Comparison of ENCODE assay signal across 24 mouse cellular contexts in the genomic region with DNA sequence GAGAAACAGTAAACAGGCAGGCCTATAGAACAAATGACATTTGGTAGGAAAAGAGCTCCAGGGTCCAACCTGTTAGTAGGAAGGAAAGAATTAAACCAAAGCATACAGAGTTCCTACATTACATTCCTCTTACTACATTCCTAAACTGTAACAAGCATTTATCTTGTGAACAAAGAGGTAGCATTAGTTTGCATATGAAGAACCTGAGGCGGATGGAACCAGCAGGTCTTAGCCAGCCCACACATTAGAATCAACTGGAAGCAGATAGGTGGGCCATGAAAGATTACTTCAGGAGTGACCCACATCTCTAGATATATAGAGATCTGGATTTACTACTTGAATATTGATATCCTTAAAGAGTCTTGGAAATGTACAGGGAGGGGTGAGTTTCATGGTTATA.
DNase-seq lines count a peak whose midpoint lies in the region; ATAC-seq lines count a peak whose summit lies in the region.
"Had no signal": no experiment of that assay in that cellular context is flagged by ENCODE, and none has a peak within 500 bp of the region (broad histone marks: within the 10 kb centered on the region; RNA-seq: fewer than 3 reads in every experiment).

No protein-coding gene starts in this region.

- no peak overlapping the region for H3K4me3 ChIP-seq in liver, embryonic 12.5 days
- H3K4me3 ChIP-seq: embryonic facial prominence, embryonic 13.5 days; embryonic facial prominence, embryonic 15.5 days; erythroblast, embryonic 14.5 days; forebrain, embryonic 10.5 days; forebrain, embryonic 12.5 days had no signal

- H3K27me3 ChIP-seq in liver, embryonic 12.5 days (replicated peaks) = no peaks in the 10 kb centered on the region
- H3K27me3 ChIP-seq: embryonic facial prominence, embryonic 13.5 days; embryonic facial prominence, embryonic 15.5 days; forebrain, embryonic 12.5 days; Patski had no signal

- peak; percentile 70 for DNase-seq in ES-CJ7 (ENCODE audit: low read depth, low spot score)
- DNase-seq in R1 (ENCODE audit: low read depth, low spot score) = peak; percentile 87
- DNase-seq in left cerebral cortex, postnatal 10 days (ENCODE audit: extremely low spot score in 1 of 2, low spot score in 2 of 2) = no peak
- DNase-seq in lung, postnatal 25 days (ENCODE audit: low spot score) = no peak
- DNase-seq: adrenal gland, adult 8-10 months; adrenal gland, postnatal 14 days; adrenal gland, postnatal 36 days; cerebellum, adult 11-12 months; cerebellum, adult 2 months; cerebellum, adult 9-10 months; cerebellum, postnatal 10 days; cerebellum, postnatal 25 days; embryo, embryonic 11 days had no signal

- 61% methylated on average over 1 of the region's 1 CpGs for WGBS in liver, embryonic 12.5 days (ENCODE audit: insufficient replicate concordance)

- no peak overlapping the region for H3K4me2 ChIP-seq in liver, embryonic 12.5 days
- H3K4me2 ChIP-seq: embryonic facial prominence, embryonic 13.5 days; embryonic facial prominence, embryonic 15.5 days; forebrain, embryonic 12.5 days had no signal

- no peaks in the 10 kb centered on the region for H3K9me3 ChIP-seq in liver, embryonic 12.5 days (replicated peaks)
- H3K9me3 ChIP-seq: embryonic facial prominence, embryonic 13.5 days; embryonic facial prominence, embryonic 15.5 days; forebrain, embryonic 10.5 days; forebrain, embryonic 12.5 days had no signal

- H3K4me1 ChIP-seq in liver, embryonic 12.5 days = no peaks in the 10 kb centered on the region
- H3K4me1 ChIP-seq: embryonic facial prominence, embryonic 13.5 days; embryonic facial prominence, embryonic 15.5 days; forebrain, embryonic 10.5 days; forebrain, embryonic 12.5 days had no signal

- intact Hi-C loops in left cerebral cortex, postnatal 10 days (cut with DNase I) = no loop called here

- H3K36me3 ChIP-seq in liver, embryonic 12.5 days = no peaks in the 10 kb centered on the region
- H3K36me3 ChIP-seq: embryonic facial prominence, embryonic 13.5 days; embryonic facial prominence, embryonic 15.5 days; forebrain, embryonic 10.5 days; forebrain, embryonic 12.5 days; G1E had no signal

- no peak overlapping the region for H3K9ac ChIP-seq in liver, embryonic 12.5 days
- H3K9ac ChIP-seq: embryonic facial prominence, embryonic 13.5 days; embryonic facial prominence, embryonic 15.5 days; forebrain, embryonic 12.5 days had no signal

- H3K27ac ChIP-seq in liver, embryonic 12.5 days = no peak overlapping the region
- H3K27ac ChIP-seq: embryonic facial prominence, embryonic 13.5 days; embryonic facial prominence, embryonic 15.5 days; forebrain, embryonic 10.5 days; forebrain, embryonic 12.5 days had no signal

- no peak for ATAC-seq in liver, embryonic 12.5 days
- ATAC-seq: activated CD4-positive, CD25-positive, alpha-beta regulatory T cell, adult 4 months; forebrain, embryonic 14.5 days; forebrain, embryonic 16.5 days; Patski had no signal

Comparison
In these comparisons a context has a peak if more than half of its experiments do, and no peak if none do; other contexts are left out.
1. DNase-seq: peak in ES-CJ7 (single experiment) and R1 (single experiment); none in left cerebral cortex, postnatal 10 days (0 of 2) and lung, postnatal 25 days (single experiment).